Mouse (Mus musculus) adipocyte (in vitro differentiated cells): ENCODE data around the gene Fbxw21.

Source experiments
- DNase-seq: peaks from one replicate; pipeline ENCODE4 v3.0.0-alpha.2; 2016; ENCODE audit warnings: low spot score

The Fbxw21 gene

DNA sequence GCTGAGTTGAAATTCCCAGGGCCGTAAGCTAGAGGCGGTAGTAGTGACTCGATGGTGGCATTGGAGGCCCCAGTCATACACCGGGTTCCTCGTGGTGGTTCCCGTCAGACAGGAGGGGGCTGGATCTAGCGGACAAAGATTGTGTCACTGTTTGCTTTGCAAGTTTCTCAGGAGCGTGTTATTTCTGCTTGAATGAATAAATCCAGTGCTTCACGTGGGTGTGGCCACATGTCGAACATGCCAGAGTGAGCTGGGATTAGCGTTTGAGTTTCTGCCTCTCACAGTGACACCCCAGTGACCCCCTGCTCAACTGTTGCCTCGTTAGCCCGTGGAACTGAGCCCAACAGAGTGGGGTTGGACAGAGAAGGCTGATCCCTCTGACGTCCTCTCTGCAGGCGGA, 71.4 kb downstream of the Fbxw21 start:
- DNase-seq = no peak
